Mouse (Mus musculus): ENCODE measurements at regions not wholly inside any gene's neighbourhood (a gene's known extent, or its start where the extent isn't known, plus 50 kb on each side); places are given as distances from the start of the nearest gene placed in this dataset.
A peak's percentile ranks its signal among the peaks of the same experiment; 100 is the strongest.
"Not testable (repeated sequence)": the region's sequence is repeated elsewhere in the genome, so short reads cannot be mapped to it uniquely, and the experiment has no call there.

- no peak overlapping the region for H3K27ac ChIP-seq (replicated peaks)
- no peak for ATAC-seq (ENCODE audit: low read depth)
- H3K36me3 ChIP-seq, result no peaks in the 10 kb centered on the region
- H3K9me3 ChIP-seq, result no peaks in the 10 kb centered on the region
- H3K4me1 ChIP-seq (replicated peaks), result 0 out of 2 replicates have a peak, but pooled peaks cover 15% of the 10 kb centered on the region
- H3K9ac ChIP-seq, result no peak overlapping the region
- H3K4me3 ChIP-seq, result no peak overlapping the region
- WGBS, result 66% methylated on average over 3 of the region's 3 CpGs
- peaks cover 55% of the 10 kb centered on the region for H3K27me3 ChIP-seq
- H3K4me2 ChIP-seq, result no peak overlapping the region
Observed at GRCm38 (mm10) chr6:99918351-99918750, 192.2 kb upstream of the Prok2 start.

- H3K4me3 ChIP-seq, result no peak overlapping the region
- ATAC-seq (ENCODE audit: low read depth), result no peak
- no peaks in the 10 kb centered on the region for H3K36me3 ChIP-seq
- H3K27ac ChIP-seq (replicated peaks), result no peak overlapping the region
- H3K27me3 ChIP-seq, result peaks cover 74% of the 10 kb centered on the region
- H3K9ac ChIP-seq, result no peak overlapping the region
- H3K4me2 ChIP-seq, result no peak overlapping the region
- H3K9me3 ChIP-seq, result no peaks in the 10 kb centered on the region
- 69% methylated on average over 7 of the region's 7 CpGs for WGBS
- H3K4me1 ChIP-seq (replicated peaks), result no peaks in the 10 kb centered on the region; the same call in 1 of the 2 replicates
Observed at GRCm38 (mm10) chr6:99909921-99910320, 183.7 kb upstream of the Prok2 start.

- Histone ChIP-seq H3K4me3 (no peak overlapping the region), H3K9me3 (no peaks in the 10 kb centered on the region), H3K4me1 (replicated peaks) (peaks cover 3% of the 10 kb centered on the region; the same call in 1 of the 2 replicates), H3K4me2 (no peak overlapping the region), H3K9ac (no peak overlapping the region), H3K36me3 (no peaks in the 10 kb centered on the region), H3K27ac (replicated peaks) (no peak overlapping the region), H3K27me3 (peaks cover 74% of the 10 kb centered on the region)
- ATAC-seq (ENCODE audit: low read depth), result no peak
- WGBS, result 61% methylated on average over 7 of the region's 7 CpGs
Observed at GRCm38 (mm10) chr6:99909459-99909858, 183.3 kb upstream of the Prok2 start.

GRCm38 (mm10) chr6:99908066-99908465 is 181.9 kb upstream of the Prok2 start:
- Histone ChIP-seq H3K9me3 (no peaks in the 10 kb centered on the region), H3K36me3 (no peaks in the 10 kb centered on the region), H3K27me3 (peaks cover 75% of the 10 kb centered on the region), H3K27ac (replicated peaks) (no peak overlapping the region), H3K4me2 (no peak overlapping the region), H3K4me1 (replicated peaks) (peaks cover 5% of the 10 kb centered on the region; the same call in 1 of the 2 replicates), H3K4me3 (no peak overlapping the region), H3K9ac (no peak overlapping the region)
- ATAC-seq (ENCODE audit: low read depth), result no peak
- 89% methylated on average over 3 of the region's 3 CpGs for WGBS

GRCm38 (mm10) chr6:99905194-99905593 is 179.0 kb upstream of the Prok2 start:
- no peak for ATAC-seq (ENCODE audit: low read depth)
- 89% methylated on average over 5 of the region's 5 CpGs for WGBS
- H3K4me3 ChIP-seq, result no peak overlapping the region

GRCm38 (mm10) chr6:99904607-99905006 is 178.4 kb upstream of the Prok2 start:
- H3K27ac ChIP-seq (replicated peaks), result no peak overlapping the region
- H3K4me3 ChIP-seq, result no peak overlapping the region
- no peak overlapping the region for H3K9ac ChIP-seq
- no peak for ATAC-seq (ENCODE audit: low read depth)
- H3K4me1 ChIP-seq (replicated peaks), result peaks cover 15% of the 10 kb centered on the region
- WGBS, result 63% methylated on average over 4 of the region's 4 CpGs
- peaks cover 82% of the 10 kb centered on the region for H3K27me3 ChIP-seq
- H3K9me3 ChIP-seq, result no peaks in the 10 kb centered on the region
- H3K36me3 ChIP-seq, result no peaks in the 10 kb centered on the region
- no peak overlapping the region for H3K4me2 ChIP-seq

More at GRCm38 (mm10) chr6:99905194-99905593, 179.0 kb upstream of the Prok2 start:
- Histone ChIP-seq H3K36me3 (no peaks in the 10 kb centered on the region), H3K9me3 (no peaks in the 10 kb centered on the region), H3K4me2 (no peak overlapping the region), H3K4me1 (replicated peaks) (peaks cover 9% of the 10 kb centered on the region), H3K9ac (no peak overlapping the region), H3K27ac (replicated peaks) (no peak overlapping the region), H3K27me3 (peaks cover 80% of the 10 kb centered on the region)

- Histone ChIP-seq H3K27me3 (peaks cover 84% of the 10 kb centered on the region), H3K4me1 (replicated peaks) (peaks cover 20% of the 10 kb centered on the region)
- H3K27ac ChIP-seq (replicated peaks); H3K4me2 ChIP-seq; ATAC-seq (ENCODE audit: low read depth); H3K36me3 ChIP-seq; H3K4me3 ChIP-seq; H3K9me3 ChIP-seq; H3K9ac ChIP-seq: not testable (repeated sequence)
Observed at GRCm38 (mm10) chr6:99904044-99904443, 177.9 kb upstream of the Prok2 start.

GRCm38 (mm10) chr6:99901564-99901963 is 175.4 kb upstream of the Prok2 start:
- Histone ChIP-seq H3K27me3 (peaks cover 82% of the 10 kb centered on the region), H3K27ac (replicated peaks) (no peak overlapping the region), H3K4me1 (replicated peaks) (peaks cover 20% of the 10 kb centered on the region), H3K36me3 (no peaks in the 10 kb centered on the region), H3K9me3 (no peaks in the 10 kb centered on the region), H3K4me3 (no peak overlapping the region), H3K9ac (no peak overlapping the region), H3K4me2 (no peak overlapping the region)
- ATAC-seq (ENCODE audit: low read depth), result no peak
- 73% methylated on average over 3 of the region's 3 CpGs for WGBS

GRCm38 (mm10) chr6:99901146-99901545 is 175.0 kb upstream of the Prok2 start:
- WGBS, result 91% methylated on average over 5 of the region's 5 CpGs
- Histone ChIP-seq H3K9ac (no peak overlapping the region), H3K27me3 (peaks cover 78% of the 10 kb centered on the region), H3K4me1 (replicated peaks) (peaks cover 20% of the 10 kb centered on the region), H3K4me2 (no peak overlapping the region), H3K27ac (replicated peaks) (no peak overlapping the region), H3K36me3 (no peaks in the 10 kb centered on the region), H3K4me3 (no peak overlapping the region), H3K9me3 (no peaks in the 10 kb centered on the region)
- no peak for ATAC-seq (ENCODE audit: low read depth)

GRCm38 (mm10) chr6:99899704-99900103 is 173.5 kb upstream of the Prok2 start:
- peak; percentile 46; the same call in 1 of the 2 replicates for ATAC-seq (ENCODE audit: low read depth)
- no peak overlapping the region for H3K4me2 ChIP-seq
- H3K4me1 ChIP-seq (replicated peaks), result peaks cover 19% of the 10 kb centered on the region
- H3K27ac ChIP-seq (replicated peaks), result 0 out of 2 replicates have a peak overlapping the region, but pooled peaks have one; percentile 13
- H3K36me3 ChIP-seq, result no peaks in the 10 kb centered on the region
- WGBS, result 25% methylated on average over 14 of the region's 14 CpGs
- H3K4me3 ChIP-seq, result no peak overlapping the region
- no peak overlapping the region for H3K9ac ChIP-seq
- H3K9me3 ChIP-seq, result no peaks in the 10 kb centered on the region
- peaks cover 72% of the 10 kb centered on the region for H3K27me3 ChIP-seq

- H3K4me2 ChIP-seq, result no peak overlapping the region
- H3K4me3 ChIP-seq, result no peak overlapping the region
- peaks cover 15% of the 10 kb centered on the region for H3K4me1 ChIP-seq (replicated peaks)
- no peak for ATAC-seq (ENCODE audit: low read depth)
- H3K27me3 ChIP-seq, result peaks cover 68% of the 10 kb centered on the region
- H3K9me3 ChIP-seq, result no peaks in the 10 kb centered on the region
- no peaks in the 10 kb centered on the region for H3K36me3 ChIP-seq
- WGBS, result 82% methylated on average over 2 of the region's 2 CpGs
- no peak overlapping the region for H3K9ac ChIP-seq
- H3K27ac ChIP-seq (replicated peaks), result no peak overlapping the region
Observed at GRCm38 (mm10) chr6:99898077-99898476, 171.9 kb upstream of the Prok2 start.

- 91% methylated on average over 4 of the region's 4 CpGs for WGBS
- H3K9me3 ChIP-seq, result 0 out of 2 replicates have a peak, but pooled peaks cover 3% of the 10 kb centered on the region
- no peak overlapping the region for H3K9ac ChIP-seq
- H3K27ac ChIP-seq (replicated peaks), result no peak overlapping the region
- no peak overlapping the region for H3K4me3 ChIP-seq
- no peak for ATAC-seq (ENCODE audit: low read depth)
- peaks cover 44% of the 10 kb centered on the region for H3K27me3 ChIP-seq
- H3K4me2 ChIP-seq, result no peak overlapping the region
- no peaks in the 10 kb centered on the region for H3K36me3 ChIP-seq
- peaks cover 14% of the 10 kb centered on the region for H3K4me1 ChIP-seq (replicated peaks)
Observed at GRCm38 (mm10) chr6:99895558-99895957, 169.4 kb upstream of the Prok2 start.

GRCm38 (mm10) chr6:99893936-99894335 is 167.7 kb upstream of the Prok2 start:
- no peak for ATAC-seq (ENCODE audit: low read depth)
- Histone ChIP-seq H3K4me2 (no peak overlapping the region), H3K4me3 (no peak overlapping the region), H3K9me3 (0 out of 2 replicates have a peak, but pooled peaks cover 3% of the 10 kb centered on the region), H3K27me3 (peaks cover 40% of the 10 kb centered on the region), H3K9ac (no peak overlapping the region), H3K27ac (replicated peaks) (no peak overlapping the region), H3K36me3 (no peaks in the 10 kb centered on the region), H3K4me1 (replicated peaks) (no peaks in the 10 kb centered on the region)
- WGBS, result 36% methylated on average over 4 of the region's 4 CpGs

Data from neural tube, embryonic 13.5 days (tissue).